Comparison of ENCODE assay signal across 17 mouse cellular contexts in the genomic region with DNA sequence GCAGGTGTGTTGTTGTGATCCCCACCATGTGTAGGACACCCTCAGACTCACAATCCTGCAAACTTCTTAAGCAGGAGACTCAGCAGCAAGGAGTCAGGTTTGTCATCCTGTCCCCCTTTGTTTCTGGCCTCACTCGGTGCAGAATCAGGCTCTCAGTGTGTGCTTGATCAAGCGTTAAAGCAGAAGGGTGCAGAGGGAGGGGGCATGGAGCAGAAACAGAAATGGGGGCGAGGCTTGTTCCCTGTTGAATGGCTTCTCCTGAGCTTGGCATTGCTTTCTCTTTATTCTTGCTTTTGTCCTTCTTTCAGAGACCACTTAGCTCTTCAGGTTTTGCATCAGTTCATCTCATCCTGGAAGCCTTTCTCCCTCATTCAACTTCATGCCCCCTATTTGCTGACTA. TPM values are rescaled to one million over a fixed set of nuclear protein-coding genes. Genes with fewer than 3 reads are reported as not detected.
"Had no signal": no experiment of that assay in that cellular context is flagged by ENCODE, and none has a peak within 500 bp of the region (broad histone marks: within the 10 kb centered on the region; RNA-seq: fewer than 3 reads in every experiment).

No protein-coding gene starts in this region.

- H3K27me3 ChIP-seq: liver, embryonic 13.5 days; midbrain, embryonic 13.5 days had no signal

- H3K4me3 ChIP-seq: liver, embryonic 13.5 days; midbrain, embryonic 13.5 days had no signal

- H3K4me1 ChIP-seq: liver, embryonic 13.5 days; midbrain, embryonic 13.5 days had no signal

- H3K36me3 ChIP-seq: liver, embryonic 13.5 days; midbrain, embryonic 13.5 days had no signal

- H3K9me3 ChIP-seq: liver, embryonic 13.5 days; midbrain, embryonic 13.5 days had no signal

- DNase-seq: kidney, adult 2 months; kidney, postnatal 25 days; liver, embryonic 13.5 days; lung, adult 2 months; lung, postnatal 14 days; right cerebral cortex, postnatal 25 days; thymus, postnatal 25 days had no signal

- ATAC-seq: intestine, postnatal 0 days; midbrain, embryonic 13.5 days; midbrain, embryonic 16.5 days had no signal

- H3K9ac ChIP-seq: liver, embryonic 13.5 days; midbrain, embryonic 13.5 days had no signal

- H3K27ac ChIP-seq: kidney, postnatal 0 days; liver, embryonic 13.5 days; macrophage; midbrain, embryonic 13.5 days had no signal

- H3K4me2 ChIP-seq: liver, embryonic 13.5 days; midbrain, embryonic 13.5 days had no signal

RNA-seq across cellular contexts. Expression of gene C2cd4b, which starts 40.6 kb away (rescaled TPM):
- total RNA-seq: liver, adult 2 months; megakaryocyte, adult 5-6 weeks had no signal
- polyA plus RNA-seq: kidney, adult 2 months; limb, embryonic 11.5 days; liver, adult 2 months; liver, embryonic 13.5 days; liver, embryonic 16.5 days; macrophage; stomach, embryonic 16.5 days had no signal
